8 mouse cellular contexts compared by ENCODE assay signal in genomic region chr1:74947986-74948670, GRCm38 (mm10). TPM values are rescaled to one million over a fixed set of nuclear protein-coding genes. Genes with fewer than 3 reads are reported as not detected.
DNase-seq lines count a peak whose midpoint lies in the region; ATAC-seq and TF ChIP-seq lines count a peak whose summit lies in the region.

No protein-coding gene starts in this region.

- no peaks in the 10 kb centered on the region for H3K9me3 ChIP-seq in ES-E14 (ENCODE audit: control insufficient read depth, insufficient read depth, low read depth, low read length)
- no peaks in the 10 kb centered on the region for H3K9me3 ChIP-seq in heart, embryonic 10.5 days
- no peaks in the 10 kb centered on the region for H3K9me3 ChIP-seq in kidney, embryonic 14.5 days (ENCODE audit: control insufficient read depth, low read length)
- no peaks in the 10 kb centered on the region for H3K9me3 ChIP-seq in midbrain, embryonic 15.5 days

- H3K4me2 ChIP-seq in kidney, embryonic 14.5 days (replicated peaks; ENCODE audit: low read depth, low read length): peak overlapping the region; percentile 32
- H3K4me2 ChIP-seq in midbrain, embryonic 15.5 days: peak overlapping the region; percentile 57

- no peak for DNase-seq in ES-E14 (ENCODE audit: low read depth, low spot score)
- peak; percentile 48 for DNase-seq in adrenal gland, postnatal 10 days
- no peak for DNase-seq in heart, embryonic 10.5 days (ENCODE audit: low spot score)
- DNase-seq in urinary bladder, postnatal 25 days (ENCODE audit: low spot score): no peak
- no peak for DNase-seq in thymus, postnatal 25 days

- WGBS in heart, embryonic 10.5 days: 3% methylated on average over 41 of the region's 41 CpGs
- 2% methylated on average over 40 of the region's 41 CpGs for WGBS in kidney, embryonic 14.5 days
- 2% methylated on average over 41 of the region's 41 CpGs for WGBS in midbrain, embryonic 15.5 days

- no peak overlapping the region for H3K27ac ChIP-seq in ES-E14 (ENCODE audit: insufficient read depth, low read depth, low read length, poor library complexity, severe bottlenecking)
- H3K27ac ChIP-seq in heart, embryonic 10.5 days: 0 out of 2 replicates have a peak overlapping the region, but pooled peaks have one; percentile 30
- no peak overlapping the region for H3K27ac ChIP-seq in kidney, embryonic 14.5 days (ENCODE audit: low read depth, low read length)
- no peak overlapping the region for H3K27ac ChIP-seq in midbrain, embryonic 15.5 days

- no peaks in the 10 kb centered on the region for H3K36me3 ChIP-seq in ES-E14 (ENCODE audit: control insufficient read depth, insufficient read depth, low read length, poor library complexity, severe bottlenecking)
- no peaks in the 10 kb centered on the region for H3K36me3 ChIP-seq in heart, embryonic 10.5 days
- H3K36me3 ChIP-seq in kidney, embryonic 14.5 days (ENCODE audit: control insufficient read depth, insufficient read depth, low read length): no peaks in the 10 kb centered on the region
- H3K36me3 ChIP-seq in midbrain, embryonic 15.5 days (replicated peaks): no peaks in the 10 kb centered on the region

- ATAC-seq in kidney, embryonic 14.5 days (ENCODE audit: low FRiP score, low TSS enrichment): peak; percentile 20; the same call in 1 of the 2 replicates
- no peak for ATAC-seq in midbrain, embryonic 15.5 days (replicated peaks)
- ATAC-seq in erythroid progenitor cell, adult 5-6 weeks (replicated peaks; ENCODE audit: low FRiP score, poor library complexity, severe bottlenecking): no peak

- peaks cover 0 to 6% of the 10 kb centered on the region in 2 experiments; a peak in 1 of 4 replicates for H3K4me1 ChIP-seq in ES-E14 (ENCODE audit: control insufficient read depth in 2 of 2, insufficient read depth in 2 of 2, low read length in 2 of 2, poor library complexity in 1 of 2)
- peaks cover 41% of the 10 kb centered on the region for H3K4me1 ChIP-seq in heart, embryonic 10.5 days
- peaks cover 19% of the 10 kb centered on the region for H3K4me1 ChIP-seq in kidney, embryonic 14.5 days (ENCODE audit: control insufficient read depth, insufficient read depth, low read length)
- peaks cover 43% of the 10 kb centered on the region for H3K4me1 ChIP-seq in midbrain, embryonic 15.5 days

- peaks cover 95% of the 10 kb centered on the region for H3K27me3 ChIP-seq in heart, embryonic 10.5 days (ENCODE audit: insufficient read depth, poor library complexity, severe bottlenecking)
- H3K27me3 ChIP-seq in kidney, embryonic 14.5 days (ENCODE audit: control insufficient read depth, insufficient read depth, low read length): peaks cover 83% of the 10 kb centered on the region
- H3K27me3 ChIP-seq in midbrain, embryonic 15.5 days (replicated peaks): peaks cover 79% of the 10 kb centered on the region

- peak overlapping the region; percentile 10; the same call in 1 of the 2 replicates for H3K9ac ChIP-seq in ES-E14 (ENCODE audit: insufficient read depth, low read depth, low read length, poor library complexity, severe bottlenecking)
- no peak overlapping the region for H3K9ac ChIP-seq in kidney, embryonic 14.5 days (ENCODE audit: low read depth, low read length)
- no peak overlapping the region for H3K9ac ChIP-seq in midbrain, embryonic 15.5 days

- peak overlapping the region; percentile 20 to 31; a peak in 3 of 4 replicates for H3K4me3 ChIP-seq in ES-E14 (ENCODE audit: insufficient read depth in 1 of 2, low read depth in 1 of 2, low read length in 2 of 2, poor library complexity in 1 of 2, severe bottlenecking in 1 of 2)
- H3K4me3 ChIP-seq in heart, embryonic 10.5 days: peak overlapping the region; percentile 55
- H3K4me3 ChIP-seq in kidney, embryonic 14.5 days (ENCODE audit: low read length): peak overlapping the region; percentile 16
- peak overlapping the region; percentile 32 for H3K4me3 ChIP-seq in midbrain, embryonic 15.5 days

- in situ Hi-C loops in ES-E14 (cut with MboI; ENCODE audit: low sequenced_read_pairs in 2 of 2, unreplicated experiment in 2 of 2): no loop called here

TF ChIP-seq in ES-E14, 5 proteins besides CTCF, POLR2A, EP300 and RAD21:
- TF ChIP-seq MAFK (IDR thresholded peaks at IDR 0.05; ENCODE audit: insufficient read depth, low read depth, low read length) (no peak), ZNF384 (IDR thresholded peaks at IDR 0.05; ENCODE audit: low read depth, low read length) (no peak), CHD2 (IDR thresholded peaks at IDR 0.05; ENCODE audit: low read depth, low read length) (no peak), ZC3H11A (IDR thresholded peaks at IDR 0.05; ENCODE audit: borderline replicate concordance, low read depth, low read length) (no peak), HCFC1 (IDR thresholded peaks at IDR 0.05; ENCODE audit: borderline replicate concordance, insufficient read depth, low read length) (no peak)
TF ChIP-seq in ES-E14: peak in this region for 0.

RNA-seq across cellular contexts. Expression of gene Ihh, which starts 3.3 kb away (rescaled TPM):
- 0.37 and 0.67 TPM in 2 replicates for total RNA-seq in ES-E14 (2012; rRNA removed)
- under 1 TPM; 0.18 to 0.48 TPM for total RNA-seq in adrenal gland, postnatal 10 days (2021)
- polyA plus RNA-seq in heart, embryonic 10.5 days (2016; fragmentation: Nextera tagmentation; extraction: Ambion mirVana): 0.11 and 0.75 TPM in 2 replicates
- 0.43 and 0.84 TPM in 2 replicates for polyA plus RNA-seq in kidney, embryonic 14.5 days (2014; fragmentation: Nextera tagmentation; extraction: Ambion mirVana)
- polyA plus RNA-seq in midbrain, embryonic 15.5 days (2015; fragmentation: Nextera tagmentation; extraction: Ambion mirVana): 0.10 and 0.11 TPM in 2 replicates
- total RNA-seq in erythroid progenitor cell, adult 5-6 weeks (2015; ENCODE audit: low replicate concordance): not detected in 2 replicates
- total RNA-seq in erythroid progenitor cell, adult 5-6 weeks (2017; ENCODE audit: low replicate concordance): not detected in 2 replicates

RNA-seq across cellular contexts. Expression of gene Cfap65, which starts 12.7 kb away (rescaled TPM):
- total RNA-seq in ES-E14 (2012; rRNA removed): 0.05 TPM in 1 of 2 replicates, not detected in the other
- not detected for total RNA-seq in adrenal gland, postnatal 10 days (2021)
- polyA plus RNA-seq in heart, embryonic 10.5 days (2016; fragmentation: Nextera tagmentation; extraction: Ambion mirVana): not detected in 2 replicates
- polyA plus RNA-seq in kidney, embryonic 14.5 days (2014; fragmentation: Nextera tagmentation; extraction: Ambion mirVana): not detected in 2 replicates
- polyA plus RNA-seq in midbrain, embryonic 15.5 days (2015; fragmentation: Nextera tagmentation; extraction: Ambion mirVana): 0.90 and 0.93 TPM in 2 replicates
- not detected in 2 replicates for total RNA-seq in erythroid progenitor cell, adult 5-6 weeks (2015; ENCODE audit: low replicate concordance)
- not detected in 2 replicates for total RNA-seq in erythroid progenitor cell, adult 5-6 weeks (2017; ENCODE audit: low replicate concordance)

RNA-seq across cellular contexts. Expression of gene Cryba2, which starts 55.2 kb away (rescaled TPM):
- total RNA-seq in ES-E14 (2012; rRNA removed): not detected in 2 replicates
- total RNA-seq in adrenal gland, postnatal 10 days (2021): 1 to 10 TPM in 1 of 2 experiments, under 1 TPM in 1; 0.51 to 1.1 TPM
- polyA plus RNA-seq in heart, embryonic 10.5 days (2016; fragmentation: Nextera tagmentation; extraction: Ambion mirVana): not detected in 2 replicates
- not detected in 2 replicates for polyA plus RNA-seq in kidney, embryonic 14.5 days (2014; fragmentation: Nextera tagmentation; extraction: Ambion mirVana)
- polyA plus RNA-seq in midbrain, embryonic 15.5 days (2015; fragmentation: Nextera tagmentation; extraction: Ambion mirVana): 0.38 and 0.72 TPM in 2 replicates
- total RNA-seq in erythroid progenitor cell, adult 5-6 weeks (2015; ENCODE audit: low replicate concordance): not detected in 2 replicates
- not detected in 2 replicates for total RNA-seq in erythroid progenitor cell, adult 5-6 weeks (2017; ENCODE audit: low replicate concordance)
